Mouse (Mus musculus): ENCODE measurements around the gene Srpr. TPM values are rescaled to one million over a fixed set of nuclear protein-coding genes. Genes with fewer than 3 reads are reported as not detected.

Gene Srpr
- total and polyA plus RNA-seq, 3 experiments, result 42.9 to 113 (median 63.5) TPM

DNA sequence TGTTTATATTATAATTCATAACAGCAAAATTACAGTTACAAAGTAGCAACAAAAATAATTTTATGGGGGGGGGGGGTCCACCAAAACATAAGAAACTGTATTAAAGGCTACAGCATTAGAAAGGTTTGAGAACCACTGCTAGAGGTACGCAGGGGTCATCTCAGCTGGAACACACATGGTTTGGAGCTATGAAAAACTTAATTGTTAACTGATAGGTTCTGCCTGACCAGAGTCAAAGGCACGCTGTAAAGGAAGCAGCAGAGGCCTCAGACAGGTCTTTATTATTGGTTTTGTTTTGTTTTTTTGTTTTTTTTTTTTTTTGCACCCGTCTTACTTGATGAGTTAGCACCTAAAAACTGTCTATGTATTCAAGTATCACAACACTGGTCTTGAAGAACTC, 41.5 kb upstream of the Srpr start:
- Histone ChIP-seq H3K4me3 (ENCODE audit: control insufficient read depth in 1 of 2, insufficient read depth in 1 of 2, low read depth in 2 of 2, low read length in 2 of 2) (no peak overlapping the region), H3K4me1 (ENCODE audit: control insufficient read depth in 1 of 2, insufficient read depth in 2 of 2, low read length in 2 of 2) (no peaks in the 10 kb centered on the region), H3K9ac (ENCODE audit: control insufficient read depth, low read depth, low read length, poor library complexity, severe bottlenecking) (no peak overlapping the region)

DNA sequence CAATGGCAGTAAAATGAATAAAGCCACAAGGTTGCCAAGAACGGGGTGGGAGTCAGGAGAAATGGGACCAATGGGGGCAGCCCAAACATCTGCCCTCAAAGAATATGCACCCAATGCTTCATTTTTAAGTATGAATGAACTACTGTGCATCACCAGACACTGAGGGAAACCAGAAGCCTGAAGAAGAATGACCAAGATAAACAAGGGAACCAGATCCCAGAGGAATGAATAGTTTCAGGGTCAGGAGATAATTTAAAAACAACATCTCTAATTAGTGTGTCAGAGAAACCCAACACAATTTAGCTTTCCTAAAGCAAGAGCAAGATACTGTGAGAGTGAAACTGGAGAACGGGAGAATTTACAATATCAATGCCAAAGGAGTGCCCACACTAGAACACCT, 39.3 kb upstream of the Srpr start:
- no peaks in the 10 kb centered on the region for H3K9me3 ChIP-seq (replicated peaks; ENCODE audit: insufficient read depth, low read length)
- no peaks in the 10 kb centered on the region for H3K79me2 ChIP-seq (ENCODE audit: control insufficient read depth, insufficient read depth, low read length, poor library complexity)
- no peak overlapping the region for H3K9ac ChIP-seq (ENCODE audit: control insufficient read depth, low read depth, low read length, poor library complexity, severe bottlenecking)
- TF ChIP-seq POLR2A (IDR thresholded peaks at IDR 0.05; ENCODE audit: control insufficient read depth in 1 of 2, insufficient read depth in 1 of 2, low read depth in 1 of 2, low read length in 2 of 2, poor library complexity in 1 of 2) (no peak), MEF2A (IDR thresholded peaks at IDR 0.05; ENCODE audit: extremely low read depth, insufficient replicate concordance, low read depth, low read length, poor library complexity, severe bottlenecking) (no peak), USF1 (IDR thresholded peaks at IDR 0.05; ENCODE audit: low read depth, low read length) (no peak), TBP (IDR thresholded peaks at IDR 0.05; ENCODE audit: low read depth, low read length) (no peak), MXI1 (IDR thresholded peaks at IDR 0.05; ENCODE audit: low read depth, low read length) (no peak), EP300 (IDR thresholded peaks at IDR 0.05; ENCODE audit: low read depth in 1 of 2, low read length in 2 of 2) (no peak), USF2 (IDR thresholded peaks at IDR 0.05; ENCODE audit: borderline replicate concordance in 1 of 2, insufficient read depth in 1 of 2, low read depth in 1 of 2, low read length in 2 of 2) (no peak), POLR2AphosphoS2 (IDR thresholded peaks at IDR 0.05; ENCODE audit: low read length) (no peak), E2F4 (IDR thresholded peaks at IDR 0.05; ENCODE audit: borderline replicate concordance, low read depth, low read length) (no peak), ETS1 (IDR thresholded peaks at IDR 0.05; ENCODE audit: low read depth, low read length) (no peak), POLR2AphosphoS5 (IDR thresholded peaks at IDR 0.05; ENCODE audit: borderline replicate concordance, low read depth, low read length) (no peak), MAFK (IDR thresholded peaks at IDR 0.05; ENCODE audit: borderline replicate concordance, low read depth, low read length) (no peak), ZKSCAN1 (IDR thresholded peaks at IDR 0.05; ENCODE audit: low read depth, low read length) (no peak), CTCF (IDR thresholded peaks at IDR 0.05 in 2 of 3, conservative IDR thresholded peaks at IDR 0.05 in 1 of 3; ENCODE audit: control insufficient read depth in 1 of 3, insufficient read depth in 1 of 3, low read depth in 2 of 3, low read length in 3 of 3, poor library complexity in 1 of 3, severe bottlenecking in 1 of 3) (no peak), MYB (IDR thresholded peaks at IDR 0.05; ENCODE audit: low read depth, low read length) (no peak), TAL1 (IDR thresholded peaks at IDR 0.05; ENCODE audit: low read length) (no peak), ZMIZ1 (IDR thresholded peaks at IDR 0.05; ENCODE audit: low read depth, low read length) (no peak), HCFC1 (IDR thresholded peaks at IDR 0.05; ENCODE audit: low read depth, low read length) (no peak)
- no peak for DNase-seq (ENCODE audit: low read depth, low spot score)
- H3K36me3 ChIP-seq (ENCODE audit: control insufficient read depth in 1 of 2, insufficient read depth in 2 of 2, low read length in 2 of 2), result peaks cover 0 to 2% of the 10 kb centered on the region in 2 experiments; a peak in 2 of 4 replicates
- H3K4me1 ChIP-seq (ENCODE audit: control insufficient read depth in 1 of 2, insufficient read depth in 2 of 2, low read length in 2 of 2), result no peaks in the 10 kb centered on the region
- H3K27ac ChIP-seq (ENCODE audit: control insufficient read depth, low read depth, low read length), result no peak overlapping the region
- H3K27me3 ChIP-seq (ENCODE audit: control insufficient read depth in 1 of 2, insufficient read depth in 2 of 2, low read length in 2 of 2), result no peaks in the 10 kb centered on the region
- H3K4me3 ChIP-seq (ENCODE audit: control insufficient read depth in 1 of 2, insufficient read depth in 1 of 2, low read depth in 2 of 2, low read length in 2 of 2), result no peak overlapping the region

More for the DNA sequence above, 41.5 kb upstream of the Srpr start:
- no peaks in the 10 kb centered on the region for H3K9me3 ChIP-seq (replicated peaks; ENCODE audit: insufficient read depth, low read length)
- H3K36me3 ChIP-seq (ENCODE audit: control insufficient read depth in 1 of 2, insufficient read depth in 2 of 2, low read length in 2 of 2), result no peaks in the 10 kb centered on the region; a peak in 1 of 4 replicates
- H3K27me3 ChIP-seq (ENCODE audit: control insufficient read depth in 1 of 2, insufficient read depth in 2 of 2, low read length in 2 of 2), result no peaks in the 10 kb centered on the region
- no peak overlapping the region for H3K27ac ChIP-seq (ENCODE audit: control insufficient read depth, low read depth, low read length)
- TF ChIP-seq ETS1 (IDR thresholded peaks at IDR 0.05; ENCODE audit: low read depth, low read length) (no peak), CTCF (IDR thresholded peaks at IDR 0.05 in 2 of 3, conservative IDR thresholded peaks at IDR 0.05 in 1 of 3; ENCODE audit: control insufficient read depth in 1 of 3, insufficient read depth in 1 of 3, low read depth in 2 of 3, low read length in 3 of 3, poor library complexity in 1 of 3, severe bottlenecking in 1 of 3) (no peak), CHD2 (IDR thresholded peaks at IDR 0.05; ENCODE audit: low read length) (no peak), NELFE (IDR thresholded peaks at IDR 0.05; ENCODE audit: low read depth, low read length) (no peak), MEF2A (IDR thresholded peaks at IDR 0.05; ENCODE audit: extremely low read depth, insufficient replicate concordance, low read depth, low read length, poor library complexity, severe bottlenecking) (no peak), GATA1 (IDR thresholded peaks at IDR 0.05; ENCODE audit: low read depth, low read length) (no peak), USF2 (IDR thresholded peaks at IDR 0.05; ENCODE audit: borderline replicate concordance in 1 of 2, insufficient read depth in 1 of 2, low read depth in 1 of 2, low read length in 2 of 2) (no peak), RAD21 (IDR thresholded peaks at IDR 0.05; ENCODE audit: low read depth, low read length) (no peak), USF1 (IDR thresholded peaks at IDR 0.05; ENCODE audit: low read depth, low read length) (no peak), ZMIZ1 (IDR thresholded peaks at IDR 0.05; ENCODE audit: low read depth, low read length) (no peak), ELF1 (IDR thresholded peaks at IDR 0.05; ENCODE audit: low read depth, low read length) (no peak), E2F4 (IDR thresholded peaks at IDR 0.05; ENCODE audit: borderline replicate concordance, low read depth, low read length) (no peak), BHLHE40 (IDR thresholded peaks at IDR 0.05; ENCODE audit: borderline replicate concordance, low read depth, low read length) (no peak), MAX (IDR thresholded peaks at IDR 0.05; ENCODE audit: low read length) (no peak)
- no peak for DNase-seq (ENCODE audit: low read depth, low spot score)
- H3K79me2 ChIP-seq (ENCODE audit: control insufficient read depth, insufficient read depth, low read length, poor library complexity), result no peaks in the 10 kb centered on the region

Data from MEL (cell line).